Mouse (Mus musculus) heart, embryonic 16.5 days (tissue): ENCODE data around the gene Maml2. TPM values are rescaled to one million over a fixed set of nuclear protein-coding genes. Genes with fewer than 3 reads are reported as not detected.

Experiments
- ATAC-seq: fragments of 200-750 bp; cut with Nextera tagmentation; replicated peaks from 2 replicates; pipeline ENCODE4 v1.8.0; 2017; ENCODE audit warnings: moderate number of reproducible peaks; ENCODE audit not compliant: insufficient read depth, low FRiP score; ENCODE audit errors: extremely low read depth
- H3K27ac ChIP-seq: fragments of 300-500 bp; sonication (generic); 2 replicates; pipeline ENCODE4 v1.5.1; 2014; ENCODE audit warnings: mild to moderate bottlenecking, low read length, control low read depth, moderate library complexity
- H3K27me3 ChIP-seq: fragments of 300-500 bp; sonication (generic); 2 replicates; pipeline ENCODE4 v1.6.1; 2014; ENCODE audit warnings: low read length, mixed read lengths; ENCODE audit not compliant: control insufficient read depth, insufficient read depth
- H3K36me3 ChIP-seq: fragments of 300-500 bp; sonication (generic); 2 replicates; pipeline ENCODE4 v1.6.1; 2014; ENCODE audit not compliant: control insufficient read depth, insufficient read depth
- H3K4me1 ChIP-seq: fragments of 300-500 bp; sonication (generic); 2 replicates; pipeline ENCODE4 v1.6.1; 2014; ENCODE audit warnings: low read length, mixed read lengths; ENCODE audit not compliant: control insufficient read depth, insufficient read depth
- H3K4me2 ChIP-seq: fragments of 300-500 bp; sonication (generic); 2 replicates; pipeline ENCODE4 v1.6.1; 2014; ENCODE audit warnings: low read depth, mild to moderate bottlenecking, control low read depth, low read length
- H3K4me3 ChIP-seq: fragments of 300-500 bp; sonication (generic); 2 replicates; pipeline ENCODE4 v1.5.1; 2014; ENCODE audit warnings: mild to moderate bottlenecking, control low read depth, low read length
- H3K9ac ChIP-seq: fragments of 300-500 bp; sonication (generic); 2 replicates; pipeline ENCODE4 v1.6.1; 2014; ENCODE audit warnings: low read length, control low read depth
- H3K9me3 ChIP-seq: fragments of 300-500 bp; sonication (generic); replicated peaks from 2 replicates; pipeline ENCODE4 v1.6.1; 2016; ENCODE audit warnings: low read length; ENCODE audit not compliant: control insufficient read depth
- WGBS: fragments of 180-500 bp; shearing (Covaris S2); extraction: QIAGEN DNeasy Blood & Tissue Kit; methylation state at CpG from one replicate; pipeline ENCODE4 v1.1.7; 2014; 5-methylcytosine and 5-hydroxymethylcytosine counted together
- polyA plus RNA-seq: library from polyadenylated mRNA; unstranded; fragments of >200 nt; fragmentation: Nextera tagmentation; extraction: Ambion mirVana; gene quantifications from 2 replicates; pipeline ENCODE4 v1.2.1, GENCODE M21; 2015

Gene Maml2
- polyA plus RNA-seq, 1 experiment from 2014 or later, result 9.0 TPM

- WGBS, result 63% methylated on average over 9 of the region's 9 CpGs
- H3K4me2 ChIP-seq, result no peak overlapping the region
- ATAC-seq, result no peak
- H3K4me3 ChIP-seq, result no peak overlapping the region
- H3K36me3 ChIP-seq, result no peaks in the 10 kb centered on the region
- H3K9me3 ChIP-seq, result no peaks in the 10 kb centered on the region
- peaks cover 19% of the 10 kb centered on the region for H3K4me1 ChIP-seq
- no peak overlapping the region for H3K9ac ChIP-seq
- H3K27me3 ChIP-seq, result no peaks in the 10 kb centered on the region
- H3K27ac ChIP-seq, result no peak overlapping the region
Observed at GRCm38 (mm10) chr9:13522061-13522820, 224.5 kb downstream of the Maml2 start.

- Histone ChIP-seq H3K4me2 (no peak overlapping the region), H3K9me3 (no peaks in the 10 kb centered on the region), H3K4me1 (peaks cover 14% of the 10 kb centered on the region), H3K4me3 (no peak overlapping the region), H3K27ac (0 out of 2 replicates have a peak overlapping the region, but pooled peaks have one; percentile 4), H3K27me3 (no peaks in the 10 kb centered on the region), H3K9ac (no peak overlapping the region), H3K36me3 (no peaks in the 10 kb centered on the region)
- WGBS, result 70% methylated on average over 3 of the region's 3 CpGs
- no peak for ATAC-seq
Observed at GRCm38 (mm10) chr9:13523046-13523445, 225.3 kb downstream of the Maml2 start.

- ATAC-seq, result no peak
- H3K9ac ChIP-seq, result no peak overlapping the region
- no peaks in the 10 kb centered on the region for H3K27me3 ChIP-seq
- no peak overlapping the region for H3K4me2 ChIP-seq
- no peaks in the 10 kb centered on the region for H3K36me3 ChIP-seq
- no peak overlapping the region for H3K4me3 ChIP-seq
- no peaks in the 10 kb centered on the region for H3K9me3 ChIP-seq
- H3K27ac ChIP-seq, result no peak overlapping the region
- WGBS, result 62% methylated on average over 1 of the region's 1 CpGs
- H3K4me1 ChIP-seq, result peaks cover 11% of the 10 kb centered on the region
Observed at GRCm38 (mm10) chr9:13525075-13525474, 227.3 kb downstream of the Maml2 start.

- no peak overlapping the region for H3K4me2 ChIP-seq
- no peaks in the 10 kb centered on the region for H3K36me3 ChIP-seq
- H3K9ac ChIP-seq, result no peak overlapping the region
- ATAC-seq, result no peak
- peaks cover 14% of the 10 kb centered on the region for H3K4me1 ChIP-seq
- H3K27me3 ChIP-seq, result no peaks in the 10 kb centered on the region
- H3K4me3 ChIP-seq, result no peak overlapping the region
- WGBS, result 63% methylated on average over 5 of the region's 5 CpGs
- no peak overlapping the region for H3K27ac ChIP-seq
- no peaks in the 10 kb centered on the region for H3K9me3 ChIP-seq
Observed at GRCm38 (mm10) chr9:13525561-13526255, 228.0 kb downstream of the Maml2 start.

GRCm38 (mm10) chr9:13530575-13530974, 232.8 kb downstream of the Maml2 start:
- no peak overlapping the region for H3K4me2 ChIP-seq
- H3K27me3 ChIP-seq, result no peaks in the 10 kb centered on the region
- no peak overlapping the region for H3K27ac ChIP-seq
- H3K9me3 ChIP-seq, result no peaks in the 10 kb centered on the region
- no peaks in the 10 kb centered on the region for H3K36me3 ChIP-seq
- no peak overlapping the region for H3K4me3 ChIP-seq
- ATAC-seq, result no peak
- peaks cover 8% of the 10 kb centered on the region for H3K4me1 ChIP-seq
- 64% methylated on average over 4 of the region's 4 CpGs for WGBS
- no peak overlapping the region for H3K9ac ChIP-seq

GRCm38 (mm10) chr9:13533076-13533707, 235.4 kb downstream of the Maml2 start:
- Histone ChIP-seq H3K4me2 (no peak overlapping the region), H3K27ac (0 out of 2 replicates have a peak overlapping the region, but pooled peaks have one; percentile 9), H3K9me3 (no peaks in the 10 kb centered on the region), H3K9ac (no peak overlapping the region), H3K27me3 (no peaks in the 10 kb centered on the region), H3K4me3 (no peak overlapping the region), H3K4me1 (peaks cover 12% of the 10 kb centered on the region), H3K36me3 (no peaks in the 10 kb centered on the region)
- ATAC-seq, result 0 out of 2 replicates have a peak, but pooled peaks have one; percentile 35
- WGBS, result 55% methylated on average over 11 of the region's 11 CpGs

DNA sequence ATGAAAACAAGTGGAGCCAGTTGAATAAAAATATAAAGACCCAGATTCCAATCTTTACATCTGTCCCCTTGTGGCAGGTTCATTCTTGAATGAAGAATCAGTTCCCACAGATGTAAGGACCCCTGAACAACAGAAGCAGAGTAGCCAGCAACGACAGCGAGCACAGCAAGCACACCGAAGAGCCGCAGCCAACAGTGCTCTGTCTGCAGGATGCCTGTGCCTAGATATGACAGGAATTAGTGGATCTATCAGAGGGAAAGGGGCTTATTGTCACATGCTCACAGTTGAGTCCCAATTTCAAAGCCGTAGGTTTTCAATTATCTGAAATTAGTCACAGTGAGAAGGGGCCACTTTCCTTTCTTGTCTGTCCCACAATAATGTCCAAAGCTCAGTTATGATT, 238.0 kb downstream of the Maml2 start:
- Histone ChIP-seq H3K27ac (peak overlapping the region; percentile 14; the same call in 1 of the 2 replicates), H3K27me3 (no peaks in the 10 kb centered on the region), H3K9ac (no peak overlapping the region), H3K9me3 (no peaks in the 10 kb centered on the region), H3K36me3 (no peaks in the 10 kb centered on the region), H3K4me1 (peaks cover 10% of the 10 kb centered on the region; the same call in 1 of the 2 replicates), H3K4me3 (no peak overlapping the region), H3K4me2 (no peak overlapping the region)
- WGBS, result 58% methylated on average over 5 of the region's 5 CpGs
- ATAC-seq, result no peak

DNA sequence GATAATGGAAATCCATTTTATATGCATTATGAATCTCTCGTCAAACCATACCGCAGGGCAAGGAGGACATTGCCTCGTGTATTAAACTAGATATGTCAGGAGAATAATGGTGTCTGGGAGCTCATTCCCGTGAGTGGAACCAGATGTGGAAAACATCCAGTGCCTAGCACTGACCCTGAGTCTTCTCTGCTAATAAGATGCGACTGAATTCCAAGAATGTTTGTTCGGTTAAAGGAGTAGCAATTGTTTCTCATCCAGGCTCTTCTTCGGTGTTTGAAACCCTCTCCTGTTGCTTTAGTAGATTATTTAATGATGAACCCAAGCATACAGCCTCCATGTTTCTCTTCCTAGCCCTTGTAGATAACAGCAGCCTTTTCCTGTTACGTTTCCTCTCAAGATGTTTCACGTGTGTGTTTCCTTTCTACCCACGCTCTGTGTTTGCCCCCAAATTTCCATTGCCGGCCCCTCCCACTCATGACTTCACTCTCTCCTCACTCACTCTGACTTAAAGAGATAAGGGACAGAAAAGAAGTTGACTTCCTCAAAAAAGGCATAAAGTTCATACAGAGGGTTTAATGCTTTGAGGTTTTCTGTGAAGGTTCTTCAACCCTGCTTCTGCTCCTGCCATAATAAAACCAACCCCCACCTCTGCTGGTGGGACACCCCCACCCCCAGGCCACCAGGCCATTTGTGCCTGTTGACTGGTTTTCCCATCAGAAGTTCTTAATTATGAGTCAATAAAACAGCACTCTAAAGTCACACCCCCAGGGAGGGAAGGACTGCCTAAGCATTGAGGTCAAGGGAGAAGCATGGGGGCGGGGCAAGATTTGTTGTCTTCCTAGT, 238.9 kb downstream of the Maml2 start:
- Histone ChIP-seq H3K9ac (no peak overlapping the region), H3K4me1 (peaks cover 10% of the 10 kb centered on the region; the same call in 1 of the 2 replicates), H3K9me3 (no peaks in the 10 kb centered on the region), H3K4me2 (no peak overlapping the region), H3K4me3 (no peak overlapping the region), H3K27ac (peak overlapping the region; percentile 62), H3K36me3 (no peaks in the 10 kb centered on the region), H3K27me3 (no peaks in the 10 kb centered on the region)
- 0 out of 2 replicates have a peak, but pooled peaks have one; percentile 61 for ATAC-seq
- 46% methylated on average over 12 of the region's 12 CpGs for WGBS
